Mouse (Mus musculus): ENCODE measurements around the gene Hpcal4. TPM values are rescaled to one million over a fixed set of nuclear protein-coding genes. Genes with fewer than 3 reads are reported as not detected.

Hpcal4 gene
- polyA plus RNA-seq, 1 experiment from 2014 or later = 0.73 TPM

DNA sequence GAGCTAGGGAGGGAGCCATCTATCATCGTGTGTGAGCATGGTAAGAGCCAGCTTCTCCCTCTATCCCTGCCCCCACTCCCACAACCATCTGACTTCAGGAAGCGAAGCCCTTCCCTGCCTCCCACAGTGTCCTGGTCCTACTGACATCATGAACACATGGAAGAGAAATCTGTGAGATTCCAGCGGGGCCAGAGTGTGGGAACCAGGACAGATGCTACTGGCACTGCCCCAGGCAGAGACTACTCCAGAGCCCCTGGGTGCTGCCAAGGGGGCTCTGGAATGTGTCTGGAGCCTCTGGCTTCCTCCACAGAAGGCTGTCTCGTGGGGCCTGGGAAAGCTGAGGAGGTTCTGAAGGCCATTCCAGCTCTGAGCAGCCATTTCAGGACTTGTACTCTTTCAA is 44.7 kb downstream of the Hpcal4 start:
- Histone ChIP-seq H3K9me3 (no peaks in the 10 kb centered on the region), H3K36me3 (no peaks in the 10 kb centered on the region), H3K9ac (replicated peaks) (no peak overlapping the region), H3K27ac (0 out of 2 replicates have a peak overlapping the region, but pooled peaks have one; percentile 29), H3K4me1 (replicated peaks) (peaks cover 34% of the 10 kb centered on the region), H3K4me3 (replicated peaks) (no peak overlapping the region), H3K4me2 (no peak overlapping the region), H3K27me3 (peaks cover 35% of the 10 kb centered on the region)
- WGBS = 33% methylated on average over 4 of the region's 4 CpGs
- ATAC-seq (ENCODE audit: insufficient number of reproducible peaks, insufficient read depth, low FRiP score, low TSS enrichment, low read depth) = no peak

DNA sequence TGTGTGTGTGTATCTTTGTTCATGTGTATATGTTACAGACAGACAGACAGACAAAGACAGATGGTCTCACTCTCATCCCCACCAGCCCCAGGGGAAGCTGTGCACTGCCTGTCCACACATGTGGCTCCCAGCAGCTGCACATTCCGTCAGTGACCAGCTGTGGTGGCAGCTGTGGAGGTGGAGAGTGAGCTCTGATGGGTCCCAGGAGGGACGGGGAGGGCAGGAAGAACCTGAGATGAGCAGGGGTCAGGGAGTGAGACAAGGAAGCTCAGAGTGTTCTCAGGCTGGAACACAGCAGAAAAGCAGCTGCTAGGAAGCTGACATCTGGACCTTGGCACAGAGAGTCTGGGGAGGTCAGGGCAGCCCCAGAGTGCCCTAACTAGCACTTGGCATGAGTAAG is 45.2 kb downstream of the Hpcal4 start:
- H3K27me3 ChIP-seq = peaks cover 41% of the 10 kb centered on the region
- H3K27ac ChIP-seq = no peak overlapping the region
- H3K4me3 ChIP-seq (replicated peaks) = no peak overlapping the region
- no peak overlapping the region for H3K9ac ChIP-seq (replicated peaks)
- H3K4me2 ChIP-seq = no peak overlapping the region
- no peaks in the 10 kb centered on the region for H3K9me3 ChIP-seq
- H3K4me1 ChIP-seq (replicated peaks) = peaks cover 37% of the 10 kb centered on the region
- no peaks in the 10 kb centered on the region for H3K36me3 ChIP-seq
- 9% methylated on average over 2 of the region's 2 CpGs for WGBS
- 0 out of 2 replicates have a peak, but pooled peaks have one; percentile 13 for ATAC-seq (ENCODE audit: insufficient number of reproducible peaks, insufficient read depth, low FRiP score, low TSS enrichment, low read depth)

DNA sequence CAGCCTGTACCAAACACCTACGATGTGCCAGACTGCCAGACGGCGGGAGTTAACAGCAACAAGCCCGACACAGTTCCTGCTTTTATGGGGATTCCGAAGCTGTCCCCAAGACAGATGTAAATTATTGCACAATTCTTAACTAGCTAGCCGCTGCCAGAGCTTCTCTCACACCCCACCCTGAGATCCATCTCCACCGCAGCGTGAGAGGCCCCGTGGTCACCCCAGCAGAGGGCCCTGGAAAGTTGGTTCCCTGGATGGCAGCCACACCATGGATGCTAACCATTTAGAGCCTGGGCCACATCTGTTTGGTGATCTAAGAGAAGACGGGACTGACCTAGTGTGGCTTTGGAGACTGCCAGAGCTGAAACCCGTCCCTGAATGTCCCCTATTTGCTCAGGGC is 46.1 kb downstream of the Hpcal4 start:
- peaks cover 46% of the 10 kb centered on the region for H3K4me1 ChIP-seq (replicated peaks)
- H3K4me3 ChIP-seq (replicated peaks) = no peak overlapping the region
- H3K9me3 ChIP-seq = no peaks in the 10 kb centered on the region
- H3K27me3 ChIP-seq = peaks cover 50% of the 10 kb centered on the region
- no peak overlapping the region for H3K9ac ChIP-seq (replicated peaks)
- H3K27ac ChIP-seq = no peak overlapping the region
- WGBS = 36% methylated on average over 11 of the region's 11 CpGs
- no peaks in the 10 kb centered on the region for H3K36me3 ChIP-seq
- no peak for ATAC-seq (ENCODE audit: insufficient number of reproducible peaks, insufficient read depth, low FRiP score, low TSS enrichment, low read depth)
- no peak overlapping the region for H3K4me2 ChIP-seq

DNA sequence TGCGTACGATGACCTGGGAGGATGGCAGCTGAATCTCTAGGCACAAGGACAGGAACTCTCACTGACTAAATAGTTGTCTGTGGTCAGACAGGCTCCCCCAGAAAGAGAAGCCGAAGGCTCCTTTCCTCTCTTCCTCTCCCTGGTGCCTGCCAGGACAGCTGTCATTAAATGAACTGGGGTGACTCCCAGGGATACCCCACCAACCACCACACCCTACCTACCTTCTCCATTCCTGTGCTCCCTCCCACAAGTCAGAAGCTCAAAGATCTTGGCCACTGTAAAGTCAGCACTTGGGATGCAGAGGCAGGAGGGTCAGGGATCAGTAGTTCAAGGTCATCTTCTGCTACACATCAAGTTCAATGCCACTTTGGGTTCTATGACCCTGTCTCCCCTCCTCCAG is 49.8 kb downstream of the Hpcal4 start:
- no peak overlapping the region for H3K9ac ChIP-seq (replicated peaks)
- 65% methylated on average over 3 of the region's 3 CpGs for WGBS
- peaks cover 74% of the 10 kb centered on the region for H3K27me3 ChIP-seq
- no peaks in the 10 kb centered on the region for H3K9me3 ChIP-seq
- H3K27ac ChIP-seq = no peak overlapping the region
- H3K4me1 ChIP-seq (replicated peaks) = peaks cover 40% of the 10 kb centered on the region
- no peak overlapping the region for H3K4me3 ChIP-seq (replicated peaks)
- peak overlapping the region; percentile 84; the same call in 1 of the 2 replicates for H3K4me2 ChIP-seq
- H3K36me3 ChIP-seq = no peaks in the 10 kb centered on the region
- ATAC-seq (ENCODE audit: insufficient number of reproducible peaks, insufficient read depth, low FRiP score, low TSS enrichment, low read depth) = no peak

DNA sequence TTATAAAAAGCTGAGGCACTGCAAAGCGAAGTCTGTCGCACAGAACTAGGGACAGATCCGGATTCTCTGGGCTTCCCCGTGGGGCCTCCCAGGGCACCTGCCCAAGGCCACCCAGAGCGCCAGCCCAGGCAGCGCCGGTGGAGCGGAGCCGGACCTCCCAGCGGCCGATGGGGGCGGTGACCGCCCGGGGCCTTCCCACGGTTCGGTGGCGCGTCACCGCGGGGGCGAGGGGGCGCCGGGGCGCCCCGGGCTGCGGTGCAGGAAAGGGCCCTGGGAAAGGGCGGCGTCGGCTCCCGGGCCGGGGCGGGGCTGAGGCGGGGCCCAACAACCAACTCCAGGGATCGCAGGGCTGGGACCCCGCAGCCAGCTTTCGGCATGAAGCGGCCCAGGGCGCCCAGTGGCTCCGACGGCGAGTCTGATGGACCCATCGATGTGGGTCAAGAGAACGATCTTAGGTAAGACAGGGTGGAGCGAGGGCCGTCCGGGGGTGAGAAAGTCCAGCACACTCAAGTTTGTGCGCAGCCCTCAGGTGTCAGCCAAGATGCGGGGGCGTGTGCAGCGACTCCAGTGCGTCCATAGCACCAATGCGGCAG is 50.6 kb downstream of the Hpcal4 start, which contains the start of gene Heyl:
Gene Heyl (plus strand): TSS at position 65 of the 593 bp plus-strand sequence.
- 1% methylated on average over 50 of the region's 52 CpGs for WGBS
- peaks cover 77% of the 10 kb centered on the region for H3K27me3 ChIP-seq

DNA sequence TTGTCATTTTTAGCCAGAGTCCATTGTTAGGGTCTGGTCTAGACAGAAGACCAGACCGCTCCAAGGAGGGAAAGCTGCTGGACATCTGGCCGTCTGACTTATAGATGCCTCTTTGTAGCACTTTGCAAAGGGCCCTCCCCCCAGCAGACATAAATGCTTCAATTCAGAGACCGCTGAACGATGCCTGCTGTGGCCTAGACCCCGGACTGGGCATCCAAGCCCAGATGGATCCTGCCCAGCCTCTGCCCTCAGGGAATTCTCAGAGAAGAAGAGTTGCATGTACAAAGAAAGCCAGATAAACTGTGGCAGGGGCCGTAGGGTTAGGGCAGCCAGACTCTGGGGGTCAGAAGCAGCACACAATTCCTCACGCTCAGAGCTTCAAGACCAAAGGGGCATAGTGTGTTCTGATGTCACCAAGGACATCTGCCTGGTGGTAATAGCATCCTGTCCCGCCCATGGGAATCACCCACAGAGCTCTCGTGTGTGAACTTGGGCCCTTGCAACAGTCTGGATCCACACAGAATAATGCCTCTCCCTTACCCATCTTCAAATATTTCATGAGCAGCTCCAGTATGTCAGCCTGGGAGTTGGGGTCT is 52.9 kb downstream of the Hpcal4 start:
- Histone ChIP-seq H3K36me3 (no peaks in the 10 kb centered on the region), H3K9ac (replicated peaks) (no peak overlapping the region), H3K27ac (no peak overlapping the region), H3K4me2 (no peak overlapping the region), H3K4me1 (replicated peaks) (peaks cover 49% of the 10 kb centered on the region), H3K27me3 (peaks cover 77% of the 10 kb centered on the region), H3K9me3 (no peaks in the 10 kb centered on the region), H3K4me3 (replicated peaks) (no peak overlapping the region)
- ATAC-seq (ENCODE audit: insufficient number of reproducible peaks, insufficient read depth, low FRiP score, low TSS enrichment, low read depth) = no peak
- WGBS = 61% methylated on average over 9 of the region's 9 CpGs

More for the DNA sequence above, 50.6 kb downstream of the Hpcal4 start, which contains the start of gene Heyl:
- Histone ChIP-seq H3K4me3 (replicated peaks) (peak within 1 kb of the TSS; percentile 45), H3K36me3 (no peaks in the 10 kb centered on the region), H3K9ac (replicated peaks) (peak within 1 kb of the TSS; percentile 57), H3K4me2 (peak within 1 kb of the TSS; percentile 84), H3K4me1 (replicated peaks) (peaks cover 40% of the 10 kb centered on the region), H3K27ac (no peak within 1 kb of the TSS), H3K9me3 (no peaks in the 10 kb centered on the region)
- ATAC-seq (ENCODE audit: insufficient number of reproducible peaks, insufficient read depth, low FRiP score, low TSS enrichment, low read depth) = peak; percentile 53

DNA sequence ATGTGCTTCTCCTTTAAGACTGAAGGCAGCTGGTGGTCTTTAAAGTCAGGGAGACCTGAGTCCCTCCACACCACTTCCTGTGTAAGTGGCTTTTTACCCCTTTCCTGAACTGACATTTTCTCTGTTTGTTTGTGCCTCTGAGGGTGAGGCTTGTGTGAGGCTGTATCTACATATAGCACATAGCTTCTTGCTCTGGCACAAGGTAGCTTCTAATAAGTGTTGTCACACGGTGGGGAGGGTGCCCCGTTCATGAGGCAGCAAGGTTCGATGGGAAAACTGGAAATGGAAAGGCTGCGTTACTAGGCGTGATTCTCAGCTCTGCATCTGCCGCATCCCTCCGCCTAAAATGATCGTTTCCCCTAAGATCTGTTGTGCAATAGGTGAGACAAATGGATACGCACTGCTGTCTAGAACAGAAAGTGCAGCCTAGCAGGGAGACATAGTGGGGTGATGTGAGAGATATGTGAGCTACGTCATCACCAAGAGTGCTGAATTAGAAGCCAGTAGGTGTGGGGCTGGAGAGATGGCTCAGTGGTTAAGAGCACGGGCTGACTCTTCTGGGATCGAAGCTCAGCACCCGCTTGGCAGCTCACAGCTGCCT is 53.5 kb downstream of the Hpcal4 start:
- 83% methylated on average over 13 of the region's 13 CpGs for WGBS
- H3K9ac ChIP-seq (replicated peaks) = no peak overlapping the region
- no peak overlapping the region for H3K4me3 ChIP-seq (replicated peaks)
- H3K4me1 ChIP-seq (replicated peaks) = peaks cover 49% of the 10 kb centered on the region
- no peak overlapping the region; the same call in 1 of the 2 replicates for H3K27ac ChIP-seq
- H3K9me3 ChIP-seq = no peaks in the 10 kb centered on the region
- no peak for ATAC-seq (ENCODE audit: insufficient number of reproducible peaks, insufficient read depth, low FRiP score, low TSS enrichment, low read depth)
- no peaks in the 10 kb centered on the region for H3K36me3 ChIP-seq
- H3K27me3 ChIP-seq = peaks cover 79% of the 10 kb centered on the region
- H3K4me2 ChIP-seq = no peak overlapping the region

DNA sequence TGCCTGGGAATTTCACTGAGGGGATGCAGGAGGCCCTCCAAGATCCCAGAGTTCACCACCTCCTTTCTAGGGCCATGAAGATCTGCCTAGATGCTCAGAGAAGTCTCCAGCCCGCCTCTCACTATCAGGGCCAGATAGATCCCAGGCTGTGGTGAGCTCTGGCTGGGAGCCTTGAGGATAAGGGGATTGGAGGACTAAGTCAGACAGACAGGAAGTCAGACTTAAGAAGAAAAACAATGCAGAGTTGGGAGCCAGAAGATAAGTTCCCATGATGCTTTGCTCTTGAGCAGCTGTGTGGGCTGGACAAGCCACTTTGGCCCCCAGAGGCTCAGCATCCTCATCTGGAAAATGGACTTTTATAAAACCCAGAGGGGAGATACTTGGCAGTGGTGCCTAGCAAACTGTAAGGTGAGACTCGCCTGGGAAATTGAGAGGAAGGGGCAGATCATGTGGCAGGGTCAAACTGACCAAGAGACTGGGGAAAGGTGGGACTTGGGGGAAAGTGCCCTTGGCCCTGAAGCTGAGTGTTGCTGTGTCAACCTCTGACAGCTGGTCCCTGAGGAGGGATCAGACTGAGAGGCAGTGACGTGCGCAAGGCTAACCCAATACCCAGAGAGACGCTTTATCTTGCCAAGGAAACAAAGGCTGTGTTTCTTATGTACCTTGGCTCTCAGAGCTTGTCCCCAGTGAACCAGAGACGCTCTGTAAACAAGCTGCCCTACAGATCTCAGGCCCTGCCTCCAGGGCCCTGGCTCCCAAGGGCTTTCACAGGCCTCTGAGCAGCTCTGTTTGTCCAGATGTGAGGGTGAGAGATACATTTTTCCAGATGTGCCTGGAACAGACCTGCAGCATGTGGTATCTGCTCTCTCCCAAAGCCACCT is 54.6 kb downstream of the Hpcal4 start:
- Histone ChIP-seq H3K9me3 (no peaks in the 10 kb centered on the region), H3K4me2 (no peak overlapping the region), H3K36me3 (no peaks in the 10 kb centered on the region), H3K9ac (replicated peaks) (no peak overlapping the region), H3K27me3 (peaks cover 75% of the 10 kb centered on the region), H3K27ac (0 out of 2 replicates have a peak overlapping the region, but pooled peaks have one; percentile 17), H3K4me3 (replicated peaks) (no peak overlapping the region), H3K4me1 (replicated peaks) (peaks cover 49% of the 10 kb centered on the region)
- ATAC-seq (ENCODE audit: insufficient number of reproducible peaks, insufficient read depth, low FRiP score, low TSS enrichment, low read depth) = no peak
- WGBS = 57% methylated on average over 6 of the region's 6 CpGs

DNA sequence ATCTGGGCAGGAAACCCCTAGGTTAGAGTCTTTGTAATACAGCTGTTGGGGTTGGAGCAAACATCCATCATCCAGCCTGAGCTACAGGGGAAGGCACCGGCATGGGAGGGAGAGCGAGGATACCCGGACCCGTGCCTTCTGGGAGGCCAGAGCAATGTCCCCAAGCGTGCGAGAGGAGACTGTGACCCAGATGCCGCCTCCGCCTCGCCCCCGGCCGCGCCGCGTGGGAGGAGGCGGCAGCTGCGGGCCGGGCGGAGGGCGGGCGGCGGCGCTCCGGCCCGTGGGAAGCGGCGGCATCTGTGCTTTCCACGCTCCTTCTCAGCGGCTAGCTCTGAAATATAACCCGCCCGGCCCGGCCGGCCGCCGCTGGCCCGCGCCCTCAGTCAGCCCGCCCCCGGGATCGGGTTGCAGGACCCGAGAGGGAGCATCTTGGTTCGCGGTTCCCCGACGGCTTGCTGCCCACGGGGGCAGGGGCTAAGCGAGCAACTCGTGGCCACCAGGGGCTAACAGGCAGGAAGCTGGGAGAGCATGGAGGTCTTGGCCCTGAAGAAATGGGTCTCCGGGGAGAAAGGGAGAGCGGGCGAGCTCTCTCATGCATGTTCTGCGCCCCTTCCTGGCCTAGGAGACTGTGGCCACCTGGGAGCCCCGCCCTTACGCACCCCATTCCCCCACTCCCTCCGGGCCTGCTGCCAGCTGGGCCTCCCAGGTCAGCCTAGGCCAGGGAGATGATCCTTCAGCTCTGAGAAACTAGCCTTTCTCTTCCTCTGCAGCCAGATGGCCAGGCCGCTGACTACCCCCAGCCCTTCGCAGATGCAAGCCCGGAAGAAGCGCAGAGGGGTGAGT is 56.6 kb downstream of the Hpcal4 start:
- Histone ChIP-seq H3K4me2 (peak overlapping the region; percentile 66), H3K4me1 (replicated peaks) (peaks cover 37% of the 10 kb centered on the region), H3K36me3 (no peaks in the 10 kb centered on the region), H3K4me3 (replicated peaks) (peak overlapping the region; percentile 38), H3K27me3 (peaks cover 58% of the 10 kb centered on the region), H3K9ac (replicated peaks) (peak overlapping the region; percentile 38), H3K9me3 (no peaks in the 10 kb centered on the region), H3K27ac (peak overlapping the region; percentile 42)
- ATAC-seq (ENCODE audit: insufficient number of reproducible peaks, insufficient read depth, low FRiP score, low TSS enrichment, low read depth) = peak; percentile 66; the same call in 1 of the 2 replicates
- WGBS = 4% methylated on average over 58 of the region's 58 CpGs

Data from limb, embryonic 12.5 days (tissue).